Mouse (Mus musculus): ENCODE measurements around the gene Prkab2. TPM values are rescaled to one million over a fixed set of nuclear protein-coding genes. Genes with fewer than 3 reads are reported as not detected.
A peak's percentile ranks its signal among the peaks of the same experiment; 100 is the strongest.

Gene Prkab2
- total and polyA plus RNA-seq, 2 experiments from 2014 or later: 18.1 to 24.5 TPM

DNA sequence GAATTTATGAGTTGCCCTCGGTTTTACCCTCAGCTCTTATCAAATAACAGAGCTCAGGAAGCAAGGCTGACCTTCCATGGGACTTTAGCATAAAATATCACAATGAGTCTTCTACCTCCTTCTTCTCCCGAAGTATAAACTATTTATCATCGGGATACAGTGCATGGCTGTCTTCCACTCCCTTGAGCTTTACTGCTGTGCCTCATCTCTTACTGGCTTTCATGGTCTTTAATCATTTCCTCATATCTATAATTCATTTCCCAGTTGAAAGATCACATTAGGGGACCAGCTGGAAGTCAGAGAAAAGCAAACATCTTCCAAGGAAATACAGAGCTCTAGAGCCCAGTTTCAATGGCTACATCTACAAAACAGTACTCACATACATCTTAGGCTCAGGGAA lies 9.0 kb upstream of the Prkab2 start:
- H3K4me1 ChIP-seq (ENCODE audit: insufficient read depth): no peaks in the 10 kb centered on the region
- no peak overlapping the region for H3K4me2 ChIP-seq (ENCODE audit: low read depth)
- TF ChIP-seq CTCF (IDR thresholded peaks at IDR 0.05; ENCODE audit: low read depth): no peak
- 86% methylated on average over 3 of the region's 3 CpGs for WGBS
- H3K27me3 ChIP-seq (ENCODE audit: insufficient read depth, low read length): no peaks in the 10 kb centered on the region
- no peak overlapping the region for H3K9ac ChIP-seq
- no peak overlapping the region for H3K4me3 ChIP-seq (ENCODE audit: low read depth, low read length)
- no peak overlapping the region for H3K27ac ChIP-seq (ENCODE audit: low read depth, low read length)
- H3K36me3 ChIP-seq (ENCODE audit: insufficient read depth): no peaks in the 10 kb centered on the region
- no peaks in the 10 kb centered on the region for H3K9me3 ChIP-seq (ENCODE audit: low read length)
- ATAC-seq (no peak), DNase-seq (no peak)

DNA sequence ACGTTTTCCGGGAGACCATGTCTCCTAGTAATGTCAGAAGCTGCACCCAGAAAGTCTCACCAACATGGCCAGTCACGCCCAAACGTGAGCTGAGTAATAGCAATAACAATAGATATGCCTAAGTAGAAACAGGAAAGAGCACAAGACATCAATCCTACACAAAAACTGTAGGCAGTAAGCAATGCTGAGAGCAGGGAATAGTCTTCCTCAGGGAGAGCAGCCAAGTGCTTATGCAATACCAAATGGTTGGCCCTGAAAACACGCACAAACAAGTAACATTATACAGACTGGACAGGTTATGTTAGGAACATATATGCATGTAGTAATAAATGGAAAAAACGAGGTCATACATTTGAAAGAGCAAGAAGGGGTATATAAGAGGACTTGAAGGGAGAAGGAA lies 8.5 kb upstream of the Prkab2 start:
- TF ChIP-seq CTCF (IDR thresholded peaks at IDR 0.05; ENCODE audit: low read depth): no peak
- H3K9me3 ChIP-seq (ENCODE audit: low read length): no peaks in the 10 kb centered on the region
- 84% methylated on average over 6 of the region's 6 CpGs for WGBS
- no peak overlapping the region for H3K4me2 ChIP-seq (ENCODE audit: low read depth)
- no peaks in the 10 kb centered on the region for H3K4me1 ChIP-seq (ENCODE audit: insufficient read depth)
- H3K9ac ChIP-seq: no peak overlapping the region
- no peak overlapping the region for H3K4me3 ChIP-seq (ENCODE audit: low read depth, low read length)
- H3K36me3 ChIP-seq (ENCODE audit: insufficient read depth): no peaks in the 10 kb centered on the region
- H3K27ac ChIP-seq (ENCODE audit: low read depth, low read length): no peak overlapping the region
- no peak for ATAC-seq
- no peaks in the 10 kb centered on the region for H3K27me3 ChIP-seq (ENCODE audit: insufficient read depth, low read length)
- no peak for DNase-seq

DNA sequence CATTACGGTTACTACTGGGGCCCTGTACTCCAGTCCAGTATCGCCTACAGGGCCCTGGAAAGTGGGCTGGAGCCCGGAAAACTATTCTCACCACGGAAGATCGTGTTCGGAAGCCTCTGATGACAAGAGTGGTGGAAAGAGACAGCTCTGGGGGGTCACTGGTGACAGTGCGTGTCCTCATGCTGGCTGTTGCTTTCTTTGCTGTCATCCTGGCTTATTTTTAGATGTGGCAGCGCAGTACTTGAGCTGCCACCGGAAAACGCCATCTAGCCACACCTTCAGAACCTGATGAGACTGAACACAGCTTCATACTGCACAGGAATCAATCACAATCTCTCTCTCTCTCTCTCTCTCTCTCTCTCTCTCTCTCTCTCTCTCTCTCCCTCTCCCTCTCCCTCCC lies 6.4 kb upstream of the Prkab2 start:
- TF ChIP-seq CTCF (IDR thresholded peaks at IDR 0.05; ENCODE audit: low read depth): no peak
- ATAC-seq: no peak

DNA sequence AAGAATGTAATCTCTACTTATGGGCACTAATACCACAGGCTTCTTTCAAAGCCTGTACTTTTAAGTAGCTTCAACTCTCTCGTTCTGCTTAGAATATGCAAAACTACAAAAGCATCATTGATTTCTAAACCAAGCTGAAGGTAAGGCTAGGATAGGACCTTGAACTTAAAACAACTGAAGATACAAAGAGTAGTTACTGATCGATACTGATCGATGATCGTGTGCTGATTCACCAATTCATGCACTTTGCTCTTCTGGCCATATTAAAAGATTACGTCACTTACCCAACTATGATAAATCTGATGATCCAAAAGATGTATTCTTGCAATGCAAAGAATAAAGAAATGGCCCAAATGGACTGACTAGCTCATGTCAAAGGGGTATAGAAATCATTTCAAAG lies 4.2 kb upstream of the Prkab2 start:
- no peaks in the 10 kb centered on the region for H3K9me3 ChIP-seq (ENCODE audit: low read length)
- H3K4me3 ChIP-seq (ENCODE audit: low read depth, low read length): no peak overlapping the region
- H3K27me3 ChIP-seq (ENCODE audit: insufficient read depth, low read length): no peaks in the 10 kb centered on the region
- H3K4me2 ChIP-seq (ENCODE audit: low read depth): no peak overlapping the region
- H3K27ac ChIP-seq (ENCODE audit: low read depth, low read length): no peak overlapping the region
- no peaks in the 10 kb centered on the region for H3K36me3 ChIP-seq (ENCODE audit: insufficient read depth)
- ATAC-seq: no peak
- no peaks in the 10 kb centered on the region for H3K4me1 ChIP-seq (ENCODE audit: insufficient read depth)
- H3K9ac ChIP-seq: no peak overlapping the region
- 90% methylated on average over 5 of the region's 5 CpGs for WGBS
- TF ChIP-seq CTCF (IDR thresholded peaks at IDR 0.05; ENCODE audit: low read depth): no peak
- no peak for DNase-seq

More for the DNA sequence above, 6.4 kb upstream of the Prkab2 start:
- Histone ChIP-seq H3K27me3 (ENCODE audit: insufficient read depth, low read length) (no peaks in the 10 kb centered on the region), H3K9me3 (ENCODE audit: low read length) (no peaks in the 10 kb centered on the region), H3K4me1 (ENCODE audit: insufficient read depth) (no peaks in the 10 kb centered on the region), H3K4me2 (ENCODE audit: low read depth) (no peak overlapping the region), H3K4me3 (ENCODE audit: low read depth, low read length) (no peak overlapping the region), H3K9ac (no peak overlapping the region), H3K27ac (ENCODE audit: low read depth, low read length) (no peak overlapping the region), H3K36me3 (ENCODE audit: insufficient read depth) (no peaks in the 10 kb centered on the region)
- 89% methylated on average over 10 of the region's 10 CpGs for WGBS
- no peak for DNase-seq

DNA sequence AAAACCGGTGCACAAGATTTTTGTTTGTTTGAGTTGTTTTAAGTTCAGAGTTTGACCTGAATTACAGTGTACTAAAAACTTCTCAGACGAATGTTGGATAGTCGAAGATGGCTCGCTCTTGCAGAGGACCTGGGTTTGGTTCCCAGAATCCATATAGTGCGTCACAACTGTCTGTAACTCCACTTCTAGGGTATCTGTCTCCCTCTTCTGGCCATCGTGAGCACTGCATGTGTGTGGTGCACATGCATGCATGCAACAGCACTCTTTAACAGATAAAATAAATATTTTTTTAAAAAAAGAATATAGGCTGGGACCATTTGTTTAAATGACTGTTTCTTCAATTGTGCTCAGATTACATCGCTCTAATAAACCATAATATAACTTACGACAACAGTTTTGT lies 3.1 kb upstream of the Prkab2 start:
- Histone ChIP-seq H3K9ac (no peak overlapping the region), H3K36me3 (ENCODE audit: insufficient read depth) (no peaks in the 10 kb centered on the region), H3K27ac (ENCODE audit: low read depth, low read length) (no peak overlapping the region), H3K4me3 (ENCODE audit: low read depth, low read length) (no peak overlapping the region), H3K9me3 (ENCODE audit: low read length) (no peaks in the 10 kb centered on the region), H3K27me3 (ENCODE audit: insufficient read depth, low read length) (no peaks in the 10 kb centered on the region), H3K4me1 (ENCODE audit: insufficient read depth) (peaks cover 8% of the 10 kb centered on the region; the same call in 1 of the 2 replicates), H3K4me2 (ENCODE audit: low read depth) (no peak overlapping the region)
- TF ChIP-seq CTCF (IDR thresholded peaks at IDR 0.05; ENCODE audit: low read depth): peak; percentile 43
- ATAC-seq (no peak), DNase-seq (no peak)
- 84% methylated on average over 8 of the region's 8 CpGs for WGBS

DNA sequence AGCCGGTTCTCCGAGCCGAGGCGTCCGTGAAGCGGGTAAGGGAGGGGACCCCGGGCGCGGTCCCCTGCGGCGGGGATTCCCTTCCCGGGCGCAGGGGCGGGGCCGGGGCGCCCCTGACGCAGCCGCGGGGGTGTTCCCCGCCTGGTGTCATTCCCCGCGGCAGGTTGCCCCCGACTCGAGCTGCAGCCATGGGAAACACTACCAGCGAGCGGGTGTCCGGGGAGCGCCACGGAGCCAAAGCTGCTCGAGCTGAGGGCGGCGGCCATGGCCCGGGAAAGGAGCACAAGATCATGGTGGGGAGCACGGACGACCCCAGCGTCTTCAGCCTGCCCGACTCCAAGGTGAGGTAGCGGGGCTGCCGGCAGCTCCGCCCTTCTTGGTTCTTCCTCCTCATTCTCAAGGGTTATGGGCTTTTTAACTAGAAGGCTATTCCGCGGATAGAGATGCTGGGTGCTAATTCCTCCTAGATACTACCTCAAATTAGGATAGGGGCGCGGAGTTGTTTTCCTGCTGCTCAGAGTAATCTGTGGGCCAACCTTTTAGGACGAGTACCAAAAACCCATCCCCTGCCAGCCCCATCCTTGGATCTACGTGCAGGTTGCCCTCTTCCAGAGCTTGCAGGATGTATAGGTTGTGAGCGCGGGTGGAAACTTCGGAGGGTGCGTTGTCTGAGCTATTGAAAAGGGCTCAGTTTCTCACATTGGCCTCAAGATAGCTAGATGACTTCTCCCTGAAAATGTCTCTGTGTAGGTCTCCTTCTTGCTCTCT lies 617 bp downstream of the Prkab2 start:
- DNase-seq (peak; percentile 48), ATAC-seq (peak; percentile 78)
- H3K9me3 ChIP-seq (ENCODE audit: low read length): no peaks in the 10 kb centered on the region
- peak overlapping the region; percentile 65 for H3K9ac ChIP-seq
- H3K36me3 ChIP-seq (ENCODE audit: insufficient read depth): peaks cover 14% of the 10 kb centered on the region
- TF ChIP-seq CTCF (IDR thresholded peaks at IDR 0.05; ENCODE audit: low read depth): no peak
- H3K4me3 ChIP-seq (ENCODE audit: low read depth, low read length): peak overlapping the region; percentile 89
- peaks cover 8% of the 10 kb centered on the region; the same call in 1 of the 2 replicates for H3K4me1 ChIP-seq (ENCODE audit: insufficient read depth)
- WGBS: under 1% methylated on average over 49 of the region's 50 CpGs
- H3K4me2 ChIP-seq (ENCODE audit: low read depth): peak overlapping the region; percentile 66
- no peaks in the 10 kb centered on the region for H3K27me3 ChIP-seq (ENCODE audit: insufficient read depth, low read length)
- peak overlapping the region; percentile 67 for H3K27ac ChIP-seq (ENCODE audit: low read depth, low read length)

DNA sequence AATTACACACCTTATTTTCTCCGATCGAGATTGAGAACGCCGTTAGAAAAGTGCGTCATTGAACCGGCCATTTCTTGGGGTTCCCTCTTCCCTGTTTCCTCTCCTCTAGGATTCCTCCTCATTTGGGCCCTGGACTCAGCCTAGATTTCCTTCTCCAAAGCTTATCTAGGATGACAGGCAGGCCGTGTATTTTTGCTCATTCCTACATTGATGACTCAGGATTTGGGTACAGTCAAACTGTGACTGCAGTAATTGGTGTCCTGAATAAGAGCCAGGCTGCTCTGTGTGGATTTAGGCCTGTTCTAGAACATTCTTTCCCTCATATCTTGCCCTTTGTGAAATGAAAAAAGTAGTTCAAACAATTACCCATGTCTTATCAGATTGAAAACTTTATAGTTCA lies 1.8 kb downstream of the Prkab2 start:
- Histone ChIP-seq H3K9ac (no peak overlapping the region), H3K9me3 (ENCODE audit: low read length) (no peaks in the 10 kb centered on the region), H3K4me1 (ENCODE audit: insufficient read depth) (peaks cover 8% of the 10 kb centered on the region; the same call in 1 of the 2 replicates), H3K4me3 (ENCODE audit: low read depth, low read length) (0 out of 2 replicates have a peak overlapping the region, but pooled peaks have one; percentile 89), H3K27me3 (ENCODE audit: insufficient read depth, low read length) (no peaks in the 10 kb centered on the region), H3K36me3 (ENCODE audit: insufficient read depth) (peaks cover 25% of the 10 kb centered on the region), H3K4me2 (ENCODE audit: low read depth) (peak overlapping the region; percentile 66; the same call in 1 of the 2 replicates), H3K27ac (ENCODE audit: low read depth, low read length) (no peak overlapping the region)
- no peak for DNase-seq
- no peak for ATAC-seq
- 93% methylated on average over 7 of the region's 7 CpGs for WGBS
- TF ChIP-seq CTCF (IDR thresholded peaks at IDR 0.05; ENCODE audit: low read depth): no peak

All from forebrain, postnatal 0 days (tissue).